Comparison of ENCODE assay signal across 8 mouse cellular contexts in genomic region chr17:23726758-23727142, GRCm38 (mm10). TPM values are rescaled to one million over a fixed set of nuclear protein-coding genes. Genes with fewer than 3 reads are reported as not detected.
A peak's percentile ranks its signal among the peaks of the same experiment; 100 is the strongest.
DNase-seq lines count a peak whose midpoint lies in the region; ATAC-seq and TF ChIP-seq lines count a peak whose summit lies in the region.

No protein-coding gene starts in this region.

- no peaks in the 10 kb centered on the region for H3K27me3 ChIP-seq in MEL (ENCODE audit: control insufficient read depth in 1 of 2, insufficient read depth in 2 of 2, low read length in 2 of 2)
- H3K27me3 ChIP-seq in embryonic facial prominence, embryonic 15.5 days: no peaks in the 10 kb centered on the region
- H3K27me3 ChIP-seq in heart, embryonic 14.5 days (ENCODE audit: control insufficient read depth, insufficient read depth, low read length): no peaks in the 10 kb centered on the region

- WGBS in embryonic facial prominence, embryonic 15.5 days: under 1% methylated on average over 20 of the region's 20 CpGs
- under 1% methylated on average over 20 of the region's 20 CpGs for WGBS in heart, embryonic 14.5 days

- ATAC-seq in embryonic facial prominence, embryonic 15.5 days (ENCODE audit: insufficient number of reproducible peaks, low FRiP score, low TSS enrichment, low read depth): peak; percentile 86
- peak; percentile 88 for ATAC-seq in heart, embryonic 14.5 days (ENCODE audit: insufficient number of reproducible peaks, insufficient read depth, low FRiP score, low read depth)

- peaks cover 0 to 16% of the 10 kb centered on the region in 2 experiments; a peak in 2 of 4 replicates for H3K36me3 ChIP-seq in MEL (ENCODE audit: control insufficient read depth in 1 of 2, insufficient read depth in 2 of 2, low read length in 2 of 2)
- H3K36me3 ChIP-seq in embryonic facial prominence, embryonic 15.5 days: no peaks in the 10 kb centered on the region
- no peaks in the 10 kb centered on the region for H3K36me3 ChIP-seq in heart, embryonic 14.5 days (ENCODE audit: control insufficient read depth, insufficient read depth, low read length)

- TF ChIP-seq RAD21 in MEL (IDR thresholded peaks at IDR 0.05; ENCODE audit: low read depth, low read length): no peak

- peak overlapping the region; percentile 82 for H3K4me2 ChIP-seq in embryonic facial prominence, embryonic 15.5 days (replicated peaks)
- H3K4me2 ChIP-seq in heart, embryonic 14.5 days (ENCODE audit: low read length): peak overlapping the region; percentile 75

- peak overlapping the region; percentile 99 for H3K9ac ChIP-seq in MEL (ENCODE audit: control insufficient read depth, low read depth, low read length, poor library complexity, severe bottlenecking)
- peak overlapping the region; percentile 55 for H3K9ac ChIP-seq in embryonic facial prominence, embryonic 15.5 days
- peak overlapping the region; percentile 87 for H3K9ac ChIP-seq in heart, embryonic 14.5 days (ENCODE audit: low read length)

- H3K79me2 ChIP-seq in MEL (ENCODE audit: control insufficient read depth, insufficient read depth, low read length, poor library complexity): peaks cover 8% of the 10 kb centered on the region

- no peaks in the 10 kb centered on the region for H3K9me3 ChIP-seq in MEL (replicated peaks; ENCODE audit: insufficient read depth, low read length)
- no peaks in the 10 kb centered on the region for H3K9me3 ChIP-seq in embryonic facial prominence, embryonic 15.5 days (replicated peaks)
- H3K9me3 ChIP-seq in heart, embryonic 14.5 days (ENCODE audit: control insufficient read depth, low read length): no peaks in the 10 kb centered on the region

- H3K27ac ChIP-seq in MEL (ENCODE audit: control insufficient read depth, low read depth, low read length): peak overlapping the region; percentile 14; the same call in 1 of the 2 replicates
- H3K27ac ChIP-seq in bone marrow macrophage, adult 2 months (ENCODE audit: insufficient read depth, low read depth, low read length): peak overlapping the region; percentile 86
- H3K27ac ChIP-seq in embryonic facial prominence, embryonic 15.5 days (replicated peaks): peak overlapping the region; percentile 71
- peak overlapping the region; percentile 84 to 88 for H3K27ac ChIP-seq in heart, embryonic 14.5 days (replicated peaks in 1 of 2; ENCODE audit: control insufficient read depth in 1 of 2, insufficient read depth in 1 of 2, low read depth in 2 of 2, low read length in 2 of 2)

- TF ChIP-seq EP300 in MEL (IDR thresholded peaks at IDR 0.05; ENCODE audit: low read depth in 1 of 2, low read length in 2 of 2): no peak

- 0 out of 4 replicates have a peak, but pooled peaks of 1 of the 2 experiments have one; percentile 10 for TF ChIP-seq POLR2A in MEL (IDR thresholded peaks at IDR 0.05; ENCODE audit: control insufficient read depth in 1 of 2, insufficient read depth in 1 of 2, low read depth in 1 of 2, low read length in 2 of 2, poor library complexity in 1 of 2)
- TF ChIP-seq POLR2A in bone marrow macrophage, adult 2 months (IDR thresholded peaks at IDR 0.05; ENCODE audit: borderline replicate concordance, low read depth, low read length): no peak

- peaks cover 2 to 21% of the 10 kb centered on the region in 2 experiments; a peak in 3 of 4 replicates for H3K4me1 ChIP-seq in MEL (ENCODE audit: control insufficient read depth in 1 of 2, insufficient read depth in 2 of 2, low read length in 2 of 2)
- H3K4me1 ChIP-seq in bone marrow macrophage, adult 2 months (ENCODE audit: control insufficient read depth, insufficient read depth, low read length): peaks cover 19% of the 10 kb centered on the region
- H3K4me1 ChIP-seq in embryonic facial prominence, embryonic 15.5 days: peaks cover 13% of the 10 kb centered on the region; the same call in 1 of the 2 replicates
- H3K4me1 ChIP-seq in heart, embryonic 14.5 days (ENCODE audit: control insufficient read depth in 2 of 2, insufficient read depth in 2 of 2, low read length in 2 of 2): peaks cover 4 to 9% of the 10 kb centered on the region in 2 experiments; a peak in 3 of 4 replicates

- TF ChIP-seq CTCF in MEL (IDR thresholded peaks at IDR 0.05 in 2 of 3, conservative IDR thresholded peaks at IDR 0.05 in 1 of 3; ENCODE audit: control insufficient read depth in 1 of 3, insufficient read depth in 1 of 3, low read depth in 2 of 3, low read length in 3 of 3, poor library complexity in 1 of 3, severe bottlenecking in 1 of 3): no peak
- TF ChIP-seq CTCF in bone marrow macrophage, adult 2 months (IDR thresholded peaks at IDR 0.05; ENCODE audit: low read depth, low read length): no peak

- DNase-seq in MEL (ENCODE audit: low read depth, low spot score): peak; percentile 78
- DNase-seq in kidney, postnatal 14 days: peak; percentile 87
- peak; percentile 92 for DNase-seq in lung, postnatal 10 days
- peak; percentile 92 for DNase-seq in retina, postnatal 1 day
- no peak for DNase-seq in thymus, postnatal 25 days

- H3K4me3 ChIP-seq in MEL (ENCODE audit: control insufficient read depth in 1 of 2, insufficient read depth in 1 of 2, low read depth in 2 of 2, low read length in 2 of 2): peak overlapping the region; percentile 75 to 90
- peak overlapping the region; percentile 73 for H3K4me3 ChIP-seq in bone marrow macrophage, adult 2 months (ENCODE audit: insufficient read depth, low read length)
- H3K4me3 ChIP-seq in embryonic facial prominence, embryonic 15.5 days (replicated peaks): peak overlapping the region; percentile 95
- H3K4me3 ChIP-seq in heart, embryonic 14.5 days (ENCODE audit: control insufficient read depth in 1 of 2, insufficient read depth in 1 of 2, low read depth in 1 of 2, low read length in 2 of 2): peak overlapping the region; percentile 88 to 100

TF ChIP-seq in MEL, 35 proteins besides CTCF, POLR2A, EP300 and RAD21:
- no peak for TF ChIP-seq POLR2AphosphoS2 (IDR thresholded peaks at IDR 0.05; ENCODE audit: low read length)
- TF ChIP-seq MAZ (IDR thresholded peaks at IDR 0.05; ENCODE audit: low read depth, low read length): peak; percentile 54; the same call in 1 of the 2 replicates

RNA-seq across cellular contexts. Expression of gene Pkmyt1, which starts 0.6 kb away (rescaled TPM):
- total RNA-seq in MEL (2012; rRNA removed): 15.8 and 16.6 TPM in 2 replicates
- polyA plus RNA-seq in MEL (2012; ENCODE audit: insufficient read depth in 1 of 2, insufficient read length in 2 of 2, low read depth in 1 of 2, low replicate concordance in 2 of 2, missing spikeins in 1 of 2): 10 to 100 TPM in 1 of 2 experiments, not detected in 1; 49.8 TPM
- 17.3 and 20.1 TPM in 2 replicates for polyA plus RNA-seq in bone marrow macrophage, adult 2 months (2012; ENCODE audit: insufficient read depth, insufficient read length, missing spikeins)
- polyA plus RNA-seq in embryonic facial prominence, embryonic 15.5 days (2015; fragmentation: Nextera tagmentation; extraction: Ambion mirVana): 49.6 and 55.8 TPM in 2 replicates
- polyA plus RNA-seq in heart, embryonic 14.5 days (2014; fragmentation: Nextera tagmentation; extraction: Ambion mirVana): 27.2 and 28.1 TPM in 2 replicates

RNA-seq across cellular contexts. Expression of gene 1520401A03Rik, which starts 4.2 kb away (rescaled TPM):
- not detected in 2 replicates for total RNA-seq in MEL (2012; rRNA removed)
- polyA plus RNA-seq in MEL (2012; ENCODE audit: insufficient read depth in 1 of 2, insufficient read length in 2 of 2, low read depth in 1 of 2, low replicate concordance in 2 of 2, missing spikeins in 1 of 2): not detected
- polyA plus RNA-seq in bone marrow macrophage, adult 2 months (2012; ENCODE audit: insufficient read depth, insufficient read length, missing spikeins): not detected in 2 replicates
- 1.0 and 1.1 TPM in 2 replicates for polyA plus RNA-seq in embryonic facial prominence, embryonic 15.5 days (2015; fragmentation: Nextera tagmentation; extraction: Ambion mirVana)
- not detected in 2 replicates for polyA plus RNA-seq in heart, embryonic 14.5 days (2014; fragmentation: Nextera tagmentation; extraction: Ambion mirVana)

RNA-seq across cellular contexts. Expression of gene Paqr4, which starts 13.9 kb away (rescaled TPM):
- total RNA-seq in MEL (2012; rRNA removed): 5.2 and 6.5 TPM in 2 replicates
- polyA plus RNA-seq in MEL (2012; ENCODE audit: insufficient read depth in 1 of 2, insufficient read length in 2 of 2, low read depth in 1 of 2, low replicate concordance in 2 of 2, missing spikeins in 1 of 2): 10 to 100 TPM in 1 of 2 experiments, not detected in 1; 10.7 TPM
- 13.9 TPM in 2 replicates for polyA plus RNA-seq in bone marrow macrophage, adult 2 months (2012; ENCODE audit: insufficient read depth, insufficient read length, missing spikeins)
- polyA plus RNA-seq in embryonic facial prominence, embryonic 15.5 days (2015; fragmentation: Nextera tagmentation; extraction: Ambion mirVana): 20.9 and 27.2 TPM in 2 replicates
- 10.6 and 12.7 TPM in 2 replicates for polyA plus RNA-seq in heart, embryonic 14.5 days (2014; fragmentation: Nextera tagmentation; extraction: Ambion mirVana)

RNA-seq across cellular contexts. Expression of gene Kremen2, which starts 18.9 kb away (rescaled TPM):
- total RNA-seq in MEL (2012; rRNA removed): 0.10 TPM in 1 of 2 replicates, not detected in the other
- under 1 TPM in 1 of 2 experiments, not detected in 1; 0.11 TPM for polyA plus RNA-seq in MEL (2012; ENCODE audit: insufficient read depth in 1 of 2, insufficient read length in 2 of 2, low read depth in 1 of 2, low replicate concordance in 2 of 2, missing spikeins in 1 of 2)
- polyA plus RNA-seq in bone marrow macrophage, adult 2 months (2012; ENCODE audit: insufficient read depth, insufficient read length, missing spikeins): not detected in 2 replicates
- 36.8 and 38.2 TPM in 2 replicates for polyA plus RNA-seq in embryonic facial prominence, embryonic 15.5 days (2015; fragmentation: Nextera tagmentation; extraction: Ambion mirVana)
- not detected in 2 replicates for polyA plus RNA-seq in heart, embryonic 14.5 days (2014; fragmentation: Nextera tagmentation; extraction: Ambion mirVana)

RNA-seq across cellular contexts. Expression of gene Cldn9, which starts 42.9 kb away (rescaled TPM):
- 0.19 and 0.26 TPM in 2 replicates for total RNA-seq in MEL (2012; rRNA removed)
- under 1 TPM in 1 of 2 experiments, not detected in 1; 0.18 TPM for polyA plus RNA-seq in MEL (2012; ENCODE audit: insufficient read depth in 1 of 2, insufficient read length in 2 of 2, low read depth in 1 of 2, low replicate concordance in 2 of 2, missing spikeins in 1 of 2)
- polyA plus RNA-seq in bone marrow macrophage, adult 2 months (2012; ENCODE audit: insufficient read depth, insufficient read length, missing spikeins): not detected in 2 replicates
- 13.8 and 18.3 TPM in 2 replicates for polyA plus RNA-seq in embryonic facial prominence, embryonic 15.5 days (2015; fragmentation: Nextera tagmentation; extraction: Ambion mirVana)
- polyA plus RNA-seq in heart, embryonic 14.5 days (2014; fragmentation: Nextera tagmentation; extraction: Ambion mirVana): 0.14 TPM in 1 of 2 replicates, not detected in the other

Comparison
In these comparisons a context has a peak if more than half of its experiments do, and no peak if none do; other contexts are left out.
1. H3K27ac ChIP-seq: peak in every context shown above with its lines; median percentile 86 in bone marrow macrophage, adult 2 months; 86 in heart, embryonic 14.5 days; 71 in embryonic facial prominence, embryonic 15.5 days; 14 in MEL.